Mouse (Mus musculus): ENCODE results near the gene Ptprt. TPM values are rescaled to one million over a fixed set of nuclear protein-coding genes. Genes with fewer than 3 reads are reported as not detected.

The Ptprt gene
- polyA plus RNA-seq, 1 experiment = 2.2 TPM

GRCm38 (mm10) chr2:162581651-162582050 lies 79.3 kb downstream of the Ptprt start:
- no peak for DNase-seq (ENCODE audit: low read depth)

- no peak for DNase-seq (ENCODE audit: low read depth)
Measured at GRCm38 (mm10) chr2:162577819-162578218, 83.1 kb downstream of the Ptprt start.

GRCm38 (mm10) chr2:162572851-162573250 lies 88.1 kb downstream of the Ptprt start:
- no peak for DNase-seq (ENCODE audit: low read depth)

- no peak for DNase-seq (ENCODE audit: low read depth)
Measured at GRCm38 (mm10) chr2:162571037-162571436, 89.9 kb downstream of the Ptprt start.

- no peak for DNase-seq (ENCODE audit: low read depth)
Measured at GRCm38 (mm10) chr2:162568308-162569100, 92.4 kb downstream of the Ptprt start.

GRCm38 (mm10) chr2:162548312-162548711 lies 112.6 kb downstream of the Ptprt start:
- no peak for DNase-seq (ENCODE audit: low read depth)

GRCm38 (mm10) chr2:162531638-162532037 lies 129.3 kb downstream of the Ptprt start:
- DNase-seq (ENCODE audit: low read depth) = no peak

- no peak for DNase-seq (ENCODE audit: low read depth)
Measured at GRCm38 (mm10) chr2:162528911-162529310, 132.0 kb downstream of the Ptprt start.

GRCm38 (mm10) chr2:162515993-162516392 lies 145.0 kb downstream of the Ptprt start:
- no peak for DNase-seq (ENCODE audit: low read depth)

GRCm38 (mm10) chr2:162513072-162513471 lies 147.9 kb downstream of the Ptprt start:
- DNase-seq (ENCODE audit: low read depth) = no peak

- no peak for DNase-seq (ENCODE audit: low read depth)
Measured at GRCm38 (mm10) chr2:162512094-162512493, 148.9 kb downstream of the Ptprt start.

- DNase-seq (ENCODE audit: low read depth) = no peak
Measured at GRCm38 (mm10) chr2:162509016-162509415, 151.9 kb downstream of the Ptprt start.

GRCm38 (mm10) chr2:162507664-162508063 lies 153.3 kb downstream of the Ptprt start:
- DNase-seq (ENCODE audit: low read depth) = no peak

- no peak for DNase-seq (ENCODE audit: low read depth)
Measured at GRCm38 (mm10) chr2:162504850-162505249, 156.1 kb downstream of the Ptprt start.

- DNase-seq (ENCODE audit: low read depth) = no peak
Measured at GRCm38 (mm10) chr2:162499501-162499915, 161.4 kb downstream of the Ptprt start.

- no peak for DNase-seq (ENCODE audit: low read depth)
Measured at GRCm38 (mm10) chr2:162498191-162498590, 162.8 kb downstream of the Ptprt start.

- DNase-seq (ENCODE audit: low read depth) = no peak
Measured at GRCm38 (mm10) chr2:162484036-162484435, 176.9 kb downstream of the Ptprt start.

GRCm38 (mm10) chr2:162443106-162443505 lies 217.8 kb downstream of the Ptprt start:
- DNase-seq (ENCODE audit: low read depth) = no peak

GRCm38 (mm10) chr2:162436646-162437045 lies 224.3 kb downstream of the Ptprt start:
- DNase-seq (ENCODE audit: low read depth) = no peak

- no peak for DNase-seq (ENCODE audit: low read depth)
Measured at GRCm38 (mm10) chr2:162430171-162430570, 230.8 kb downstream of the Ptprt start.

GRCm38 (mm10) chr2:162426114-162426513 lies 234.8 kb downstream of the Ptprt start:
- DNase-seq (ENCODE audit: low read depth) = no peak

GRCm38 (mm10) chr2:162418181-162418580 lies 242.8 kb downstream of the Ptprt start:
- no peak for DNase-seq (ENCODE audit: low read depth)

- DNase-seq (ENCODE audit: low read depth) = no peak
Measured at GRCm38 (mm10) chr2:162413073-162413812, 247.7 kb downstream of the Ptprt start.
